Mouse (Mus musculus) embryonic facial prominence, embryonic 10.5 days (tissue): Measurements from ENCODE around the gene Khnyn. TPM values are rescaled to one million over a fixed set of nuclear protein-coding genes. Genes with fewer than 3 reads are reported as not detected.

Experiments used
- DNase-seq: peaks from one replicate; pipeline ENCODE4 v3.0.0-alpha.2; 2017; ENCODE audit warnings: low spot score
- H3K27ac ChIP-seq: fragments of 300-500 bp; sonication (generic); replicated peaks from 2 replicates; pipeline ENCODE4 v1.5.1; 2016; ENCODE audit warnings: mild to moderate bottlenecking
- H3K27me3 ChIP-seq: fragments of 300-500 bp; sonication (generic); replicated peaks from 2 replicates; pipeline ENCODE4 v1.6.1; 2016; ENCODE audit warnings: low read depth, mild to moderate bottlenecking; ENCODE audit not compliant: poor library complexity, severe bottlenecking
- H3K36me3 ChIP-seq: fragments of 300-500 bp; sonication (generic); replicated peaks from 2 replicates; pipeline ENCODE4 v1.6.1; 2016; ENCODE audit warnings: mild to moderate bottlenecking, moderate library complexity
- H3K4me1 ChIP-seq: fragments of 300-500 bp; sonication (generic); 2 replicates; pipeline ENCODE4 v1.6.1; 2016
- H3K4me3 ChIP-seq: fragments of 300-500 bp; sonication (generic); 2 replicates; pipeline ENCODE4 v1.5.1; 2016; ENCODE audit warnings: mild to moderate bottlenecking, moderate library complexity
- H3K9me3 ChIP-seq: fragments of 300-500 bp; sonication (generic); 2 replicates; pipeline ENCODE4 v1.6.1; 2016; ENCODE audit warnings: mild to moderate bottlenecking
- WGBS: fragments of 180-500 bp; shearing (Covaris S2); methylation state at CpG from one replicate; pipeline ENCODE4 v1.1.7; 2016; 5-methylcytosine and 5-hydroxymethylcytosine counted together
- polyA plus RNA-seq: library from polyadenylated mRNA; unstranded; fragments of >200 nt; fragmentation: Nextera tagmentation; extraction: Ambion mirVana; gene quantifications from 2 replicates; pipeline ENCODE4 v1.2.1, GENCODE M21; 2016

Gene Khnyn
- polyA plus RNA-seq, 1 experiment from 2014 or later, result 31.0 TPM

DNA sequence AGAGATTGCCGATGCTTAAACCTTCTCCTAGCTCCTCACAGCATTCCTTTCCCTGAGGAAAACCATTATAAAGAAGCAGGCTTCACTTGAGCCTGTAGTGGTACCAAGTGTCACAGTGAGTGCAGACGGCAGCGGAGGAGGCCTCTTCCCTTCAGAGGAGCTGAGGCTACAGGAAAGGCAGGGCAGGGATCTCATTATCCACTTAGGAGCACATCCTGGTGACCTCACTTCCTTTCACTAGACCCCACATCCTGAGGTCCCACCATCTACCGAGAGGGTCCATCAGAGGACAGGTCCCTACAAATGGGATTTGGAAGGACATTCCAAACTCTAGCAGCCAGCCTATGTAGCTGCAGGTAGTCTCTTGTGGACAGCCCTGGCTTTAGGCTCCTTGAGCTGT, 27.2 kb upstream of the Khnyn start:
- H3K9me3 ChIP-seq, result no peaks in the 10 kb centered on the region
- 41% methylated on average over 4 of the region's 4 CpGs for WGBS
- H3K27me3 ChIP-seq, result no peaks in the 10 kb centered on the region
- peak overlapping the region; percentile 51 for H3K27ac ChIP-seq
- peaks cover 43% of the 10 kb centered on the region for H3K36me3 ChIP-seq
- H3K4me3 ChIP-seq, result peak overlapping the region; percentile 38
- peaks cover 79% of the 10 kb centered on the region for H3K4me1 ChIP-seq
- DNase-seq, result no peak

DNA sequence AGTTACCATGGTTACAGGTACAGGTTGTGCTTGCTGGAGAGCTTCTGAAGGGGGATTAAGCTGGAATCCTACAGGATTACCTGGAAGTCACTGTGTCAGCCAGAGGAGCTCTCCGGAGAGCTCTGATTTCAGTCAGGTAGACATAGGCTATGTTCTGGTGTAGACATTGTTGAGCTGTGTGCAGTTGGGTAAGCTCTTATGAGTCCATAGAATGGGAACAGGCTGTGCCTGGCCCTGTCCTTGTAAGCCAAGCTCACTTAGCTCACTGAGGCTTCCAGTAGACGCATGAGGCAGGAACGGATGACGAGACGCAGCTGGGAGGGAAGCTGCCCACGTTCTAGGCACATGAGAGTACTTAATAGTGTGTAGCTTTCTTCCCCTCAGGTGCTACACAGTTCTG, 22.6 kb upstream of the Khnyn start:
- peak overlapping the region; percentile 49; the same call in 1 of the 2 replicates for H3K27ac ChIP-seq
- 0 out of 2 replicates have a peak overlapping the region, but pooled peaks have one; percentile 8 for H3K4me3 ChIP-seq
- H3K4me1 ChIP-seq, result peaks cover 52% of the 10 kb centered on the region
- DNase-seq, result no peak
- no peaks in the 10 kb centered on the region for H3K9me3 ChIP-seq
- peaks cover 85% of the 10 kb centered on the region for H3K36me3 ChIP-seq
- H3K27me3 ChIP-seq, result no peaks in the 10 kb centered on the region
- 70% methylated on average over 6 of the region's 6 CpGs for WGBS

- Histone ChIP-seq H3K27me3 (no peaks in the 10 kb centered on the region), H3K27ac (peak overlapping the region; percentile 51; the same call in 1 of the 2 replicates), H3K4me3 (no peak overlapping the region), H3K4me1 (peaks cover 44% of the 10 kb centered on the region), H3K36me3 (peaks cover 84% of the 10 kb centered on the region), H3K9me3 (no peaks in the 10 kb centered on the region)
- WGBS, result 95% methylated on average over 10 of the region's 10 CpGs
- DNase-seq, result no peak
Measured at GRCm38 (mm10) chr14:55862970-55863369, 21.8 kb upstream of the Khnyn start.

DNA sequence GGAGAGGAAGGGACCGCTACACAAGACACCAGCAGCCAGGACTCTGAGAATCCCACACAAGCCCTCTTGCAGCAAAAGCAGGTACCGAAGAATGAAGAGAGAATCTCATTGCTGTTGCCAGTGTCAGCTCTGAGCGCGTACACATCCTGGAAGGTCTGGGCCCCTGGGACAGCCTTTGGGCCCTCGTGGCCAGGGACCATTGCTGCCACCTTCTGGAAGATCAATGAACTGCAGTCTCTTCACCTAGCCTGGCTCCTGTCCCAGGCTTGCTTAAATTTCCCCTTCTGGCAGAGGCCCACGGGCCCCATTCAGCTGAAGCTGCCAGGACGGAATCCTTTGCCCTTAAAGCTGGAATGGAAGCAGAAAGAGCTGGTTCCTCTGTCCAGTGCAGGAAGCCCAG, 21.0 kb upstream of the Khnyn start:
- peak; percentile 82 for DNase-seq
- no peaks in the 10 kb centered on the region for H3K9me3 ChIP-seq
- H3K4me3 ChIP-seq, result peak overlapping the region; percentile 11; the same call in 1 of the 2 replicates
- peaks cover 88% of the 10 kb centered on the region for H3K36me3 ChIP-seq
- peaks cover 38% of the 10 kb centered on the region for H3K4me1 ChIP-seq
- H3K27ac ChIP-seq, result peak overlapping the region; percentile 51
- H3K27me3 ChIP-seq, result no peaks in the 10 kb centered on the region
- 33% methylated on average over 7 of the region's 7 CpGs for WGBS

DNA sequence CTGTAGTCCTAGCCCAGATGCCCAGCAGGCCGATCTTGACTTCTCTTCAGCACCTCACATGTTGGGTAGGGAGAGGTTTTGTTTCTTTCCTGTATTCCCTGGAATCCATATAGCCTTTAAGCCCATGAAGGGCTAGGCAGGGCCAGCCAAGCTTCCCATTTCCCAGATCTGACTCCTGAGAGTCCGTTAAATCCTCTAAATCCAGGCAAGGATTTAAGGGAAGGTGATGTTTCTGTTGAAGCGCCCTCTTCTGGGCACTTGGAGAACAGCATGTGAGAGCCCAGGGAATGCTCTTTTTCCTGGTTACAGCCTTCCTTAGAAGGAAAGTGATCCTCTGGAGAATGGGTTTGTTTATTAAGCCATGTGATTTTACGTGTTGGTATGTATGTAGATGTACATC, 17.8 kb upstream of the Khnyn start:
- DNase-seq, result peak; percentile 73
- Histone ChIP-seq H3K27me3 (no peaks in the 10 kb centered on the region), H3K4me3 (no peak overlapping the region), H3K27ac (no peak overlapping the region), H3K4me1 (peaks cover 21% of the 10 kb centered on the region), H3K36me3 (peaks cover 99% of the 10 kb centered on the region), H3K9me3 (no peaks in the 10 kb centered on the region)
- WGBS, result 39% methylated on average over 4 of the region's 4 CpGs

- Histone ChIP-seq H3K36me3 (peaks cover 99% of the 10 kb centered on the region), H3K27ac (no peak overlapping the region), H3K4me3 (no peak overlapping the region), H3K4me1 (peaks cover 10% of the 10 kb centered on the region), H3K9me3 (no peaks in the 10 kb centered on the region), H3K27me3 (no peaks in the 10 kb centered on the region)
- DNase-seq, result no peak
- WGBS, result 88% methylated on average over 14 of the region's 14 CpGs
Measured at GRCm38 (mm10) chr14:55868230-55869026, 16.3 kb upstream of the Khnyn start.

GRCm38 (mm10) chr14:55869538-55869937, 15.2 kb upstream of the Khnyn start:
- DNase-seq, result no peak
- Histone ChIP-seq H3K4me3 (no peak overlapping the region), H3K27ac (no peak overlapping the region), H3K27me3 (no peaks in the 10 kb centered on the region), H3K9me3 (no peaks in the 10 kb centered on the region), H3K4me1 (peaks cover 14% of the 10 kb centered on the region), H3K36me3 (peaks cover 89% of the 10 kb centered on the region)
- 94% methylated on average over 6 of the region's 6 CpGs for WGBS

DNA sequence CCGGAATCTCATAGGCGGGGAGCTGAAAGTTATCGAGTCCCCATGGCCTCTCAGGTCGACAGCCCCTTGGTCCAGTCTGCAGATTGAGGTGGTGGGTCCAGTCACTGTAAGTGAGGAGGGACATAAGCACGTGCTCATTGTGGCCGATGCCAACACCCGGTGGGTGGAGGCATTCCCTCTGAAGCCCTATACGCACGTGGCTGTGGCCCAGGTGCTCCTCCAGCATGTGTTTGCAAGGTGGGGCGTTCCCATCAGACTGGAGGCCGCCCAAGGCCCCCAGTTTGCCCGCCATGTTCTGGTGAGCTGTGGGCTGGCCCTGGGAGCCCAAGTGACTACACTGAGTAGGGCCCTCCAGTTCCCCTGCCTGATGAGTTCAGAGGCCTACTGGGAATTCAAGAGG, 12.7 kb upstream of the Khnyn start:
- Histone ChIP-seq H3K9me3 (no peaks in the 10 kb centered on the region), H3K27me3 (no peaks in the 10 kb centered on the region), H3K36me3 (peaks cover 64% of the 10 kb centered on the region), H3K27ac (no peak overlapping the region), H3K4me3 (no peak overlapping the region), H3K4me1 (peaks cover 17% of the 10 kb centered on the region)
- no peak for DNase-seq
- WGBS, result 94% methylated on average over 12 of the region's 12 CpGs

DNA sequence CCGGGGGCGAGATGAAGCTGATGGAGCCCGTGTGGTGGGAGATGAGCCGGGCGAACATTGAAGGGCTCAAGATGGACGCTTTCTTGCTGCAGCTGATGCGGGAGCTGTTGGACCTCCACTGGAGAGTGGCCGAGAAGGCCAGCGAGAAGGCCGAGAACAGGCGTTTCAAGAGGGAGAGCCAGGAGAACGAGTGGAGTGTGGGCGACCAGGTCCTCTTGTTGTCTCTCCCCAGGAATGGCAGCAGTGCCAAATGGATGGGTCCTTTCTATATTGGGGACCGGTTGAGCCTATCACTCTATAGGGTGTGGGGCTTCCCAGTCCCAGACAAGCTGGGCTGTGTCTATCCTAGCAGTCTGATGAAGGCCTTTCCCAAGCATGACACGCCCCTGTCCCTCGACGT, 12.2 kb upstream of the Khnyn start:
- Histone ChIP-seq H3K4me3 (0 out of 2 replicates have a peak overlapping the region, but pooled peaks have one; percentile 2), H3K9me3 (no peaks in the 10 kb centered on the region), H3K27ac (no peak overlapping the region), H3K4me1 (peaks cover 22% of the 10 kb centered on the region), H3K36me3 (peaks cover 59% of the 10 kb centered on the region), H3K27me3 (no peaks in the 10 kb centered on the region)
- 90% methylated on average over 17 of the region's 17 CpGs for WGBS
- DNase-seq, result no peak

DNA sequence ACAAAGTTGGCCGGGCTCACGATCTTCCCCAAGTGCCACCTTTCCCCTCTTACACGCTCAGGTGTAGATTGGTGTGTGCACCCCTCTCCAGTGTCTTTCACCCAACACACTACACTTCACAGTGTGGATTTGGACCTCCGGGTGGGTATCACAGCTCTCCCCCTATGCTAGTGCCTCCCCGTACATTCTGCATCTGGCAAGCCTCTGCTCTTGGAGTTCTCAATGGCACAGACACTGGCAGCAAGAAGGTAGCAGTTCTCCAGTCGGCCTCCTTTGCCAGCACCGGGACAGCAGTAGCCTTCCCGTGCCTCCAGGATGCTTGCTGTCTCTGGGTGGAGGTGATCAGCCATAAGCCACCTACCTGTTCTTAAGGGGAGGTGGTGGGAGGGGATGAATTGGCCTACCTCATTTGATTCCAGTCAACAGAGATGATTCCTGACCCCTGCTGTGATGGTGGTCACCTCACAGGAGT, 11.5 kb upstream of the Khnyn start:
- Histone ChIP-seq H3K36me3 (peaks cover 52% of the 10 kb centered on the region), H3K27ac (peak overlapping the region; percentile 75), H3K27me3 (no peaks in the 10 kb centered on the region), H3K4me3 (peak overlapping the region; percentile 42; the same call in 1 of the 2 replicates), H3K9me3 (no peaks in the 10 kb centered on the region), H3K4me1 (peaks cover 28% of the 10 kb centered on the region)
- DNase-seq, result no peak
- 88% methylated on average over 8 of the region's 8 CpGs for WGBS

DNA sequence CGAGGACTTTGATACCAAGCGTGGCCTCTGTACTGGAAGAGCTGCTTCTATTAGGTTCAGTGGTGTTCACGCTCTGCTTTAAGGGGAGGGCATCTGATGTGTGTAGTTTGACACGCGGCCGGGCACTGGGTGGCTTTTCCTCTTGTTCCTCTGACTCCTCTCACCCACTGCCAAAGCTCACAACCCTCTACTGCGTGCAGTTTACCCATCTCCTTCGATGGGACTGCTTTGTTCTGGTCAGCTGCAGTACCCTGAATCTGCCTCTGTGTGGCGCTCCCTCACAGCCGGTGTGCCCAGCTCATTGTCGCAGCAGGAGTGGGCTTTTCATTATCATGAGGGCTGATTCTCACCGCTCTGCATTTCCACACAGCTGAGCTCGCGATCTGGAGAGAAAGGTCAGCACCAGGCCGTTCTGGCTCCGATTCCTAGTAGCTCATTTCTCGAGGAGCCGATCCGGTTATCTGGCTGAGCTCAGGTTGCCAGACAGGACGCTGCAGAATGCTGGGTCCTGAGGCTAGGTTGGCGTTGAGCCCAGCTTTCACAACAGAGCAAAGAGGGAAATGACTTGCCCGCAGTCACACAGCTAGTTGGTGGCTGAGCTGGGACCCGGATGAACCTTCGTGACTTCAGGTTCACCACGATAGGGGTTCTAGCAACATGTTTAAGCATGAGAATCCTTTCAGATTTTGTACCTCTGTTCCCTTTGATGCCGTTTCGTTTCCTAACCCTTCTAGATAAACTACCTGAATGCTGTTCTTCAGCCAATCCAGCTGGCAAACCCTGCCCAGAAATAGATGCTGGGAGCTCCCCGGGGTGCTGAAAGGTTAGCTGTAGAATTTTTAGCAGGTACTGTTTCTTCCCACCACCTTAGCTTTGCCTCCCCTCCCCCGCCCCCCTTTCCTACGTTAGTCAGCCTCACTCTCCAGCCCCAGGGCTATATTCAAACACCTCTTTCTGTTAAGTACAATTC, 10.7 kb upstream of the Khnyn start:
- Histone ChIP-seq H3K4me1 (peaks cover 33% of the 10 kb centered on the region), H3K27me3 (no peaks in the 10 kb centered on the region), H3K4me3 (peak overlapping the region; percentile 42), H3K36me3 (peaks cover 45% of the 10 kb centered on the region), H3K27ac (peak overlapping the region; percentile 75), H3K9me3 (no peaks in the 10 kb centered on the region)
- 15% methylated on average over 30 of the region's 30 CpGs for whole genome bisulfite sequencing
- peak; percentile 87 for DNase-seq
